Mouse (Mus musculus): ENCODE data around the gene Afg1l.

- TF ChIP-seq CTCF (conservative IDR thresholded peaks at IDR 0.05; ENCODE audit: insufficient read depth, insufficient read length, low read depth, low read length): no peak
- no peak for TF ChIP-seq POLR2A (IDR thresholded peaks at IDR 0.05; ENCODE audit: low read depth, low read length)
These were observed 22.2 kb upstream of the Afg1l start for GRCm38 (mm10) chr10:42500611-42501010.

All from kidney, adult 2 months (tissue).